ENCODE assay signal across 8 mouse cellular contexts in the genomic region with DNA sequence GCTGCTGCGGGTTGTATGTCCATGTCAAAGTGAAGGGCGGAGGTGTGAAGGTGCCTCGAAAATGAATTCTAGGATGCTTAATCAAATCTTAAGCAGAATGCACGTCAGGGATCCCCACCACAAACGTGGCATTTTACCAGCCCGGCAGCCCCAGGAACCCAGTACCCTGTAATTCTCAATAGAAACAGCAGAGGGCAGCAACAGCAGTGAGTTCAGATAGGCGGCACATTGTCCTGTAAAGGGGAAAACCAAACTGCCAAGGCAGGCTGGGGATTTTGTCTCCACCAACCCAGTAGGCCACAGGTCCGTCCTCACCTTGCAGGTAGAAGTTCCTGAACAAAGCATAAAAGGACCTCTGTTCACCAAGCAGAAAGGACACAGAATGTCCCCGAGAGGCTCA. TPM values are rescaled to one million over a fixed set of nuclear protein-coding genes. Genes with fewer than 3 reads are reported as not detected.
A peak's percentile ranks its signal among the peaks of the same experiment; 100 is the strongest.
DNase-seq lines count a peak whose midpoint lies in the region; TF ChIP-seq lines count a peak whose summit lies in the region.
"Had no signal": no experiment of that assay in that cellular context is flagged by ENCODE, and none has a peak within 500 bp of the region (broad histone marks: within the 10 kb centered on the region; RNA-seq: fewer than 3 reads in every experiment).

No protein-coding gene starts in this region.

- peaks cover 0 to 6% of the 10 kb centered on the region in 2 experiments; a peak in 1 of 4 replicates for H3K4me1 ChIP-seq in MEL (ENCODE audit: control insufficient read depth in 1 of 2, insufficient read depth in 2 of 2, low read length in 2 of 2)
- no peaks in the 10 kb centered on the region for H3K4me1 ChIP-seq in embryonic fibroblast, embryonic 13.5 days (ENCODE audit: control insufficient read depth, insufficient read depth, low read length)
- H3K4me1 ChIP-seq in megakaryocyte, embryonic 14.5 days, result peaks cover 72% of the 10 kb centered on the region

- H3K27me3 ChIP-seq in MEL (ENCODE audit: control insufficient read depth in 1 of 2, insufficient read depth in 2 of 2, low read length in 2 of 2), result no peaks in the 10 kb centered on the region; a peak in 1 of 4 replicates
- no peaks in the 10 kb centered on the region for H3K27me3 ChIP-seq in megakaryocyte, embryonic 14.5 days (replicated peaks)
- H3K27me3 ChIP-seq: neural tube, embryonic 13.5 days had no signal

- peak; percentile 86 for TF ChIP-seq RAD21 in MEL (IDR thresholded peaks at IDR 0.05; ENCODE audit: low read depth, low read length)

- peak overlapping the region; percentile 19 to 28; a peak in 3 of 4 replicates for H3K4me3 ChIP-seq in MEL (ENCODE audit: control insufficient read depth in 1 of 2, insufficient read depth in 1 of 2, low read depth in 2 of 2, low read length in 2 of 2)
- H3K4me3 ChIP-seq in embryonic fibroblast, embryonic 13.5 days (ENCODE audit: insufficient read depth, low read length), result no peak overlapping the region
- H3K4me3 ChIP-seq in megakaryocyte, embryonic 14.5 days (replicated peaks), result peak overlapping the region; percentile 47
- H3K4me3 ChIP-seq: neural tube, embryonic 13.5 days had no signal

- H3K36me3 ChIP-seq in MEL (ENCODE audit: control insufficient read depth in 1 of 2, insufficient read depth in 2 of 2, low read length in 2 of 2), result peaks cover 0 to 4% of the 10 kb centered on the region in 2 experiments; a peak in 2 of 4 replicates
- peaks cover 8% of the 10 kb centered on the region for H3K36me3 ChIP-seq in megakaryocyte, embryonic 14.5 days (replicated peaks; ENCODE audit: low read length)

- no peaks in the 10 kb centered on the region for H3K9me3 ChIP-seq in MEL (replicated peaks; ENCODE audit: insufficient read depth, low read length)
- H3K9me3 ChIP-seq in megakaryocyte, embryonic 14.5 days, result peaks cover 9% of the 10 kb centered on the region
- H3K9me3 ChIP-seq: neural tube, embryonic 13.5 days had no signal

- TF ChIP-seq EP300 in MEL (IDR thresholded peaks at IDR 0.05; ENCODE audit: low read depth in 1 of 2, low read length in 2 of 2), result no peak

- H3K79me2 ChIP-seq in MEL (ENCODE audit: control insufficient read depth, insufficient read depth, low read length, poor library complexity), result no peaks in the 10 kb centered on the region; the same call in 1 of the 2 replicates

- DNase-seq in MEL (ENCODE audit: low read depth, low spot score), result peak; percentile 85
- peak; percentile 71 to 82 for DNase-seq in adrenal gland, postnatal 36 days
- peak; percentile 75 to 88 for DNase-seq in heart, postnatal 14 days
- DNase-seq in left cerebral cortex, adult 18-20 months (ENCODE audit: low spot score in 2 of 2), result peak; percentile 84 to 85
- DNase-seq in spleen, adult 12 weeks (ENCODE audit: low spot score), result peak; percentile 46

- peak; percentile 72 to 91 (median 77) for TF ChIP-seq CTCF in MEL (IDR thresholded peaks at IDR 0.05 in 2 of 3, conservative IDR thresholded peaks at IDR 0.05 in 1 of 3; ENCODE audit: control insufficient read depth in 1 of 3, insufficient read depth in 1 of 3, low read depth in 2 of 3, low read length in 3 of 3, poor library complexity in 1 of 3, severe bottlenecking in 1 of 3)
- peak; percentile 35; the same call in 1 of the 2 replicates for TF ChIP-seq CTCF in embryonic fibroblast, embryonic 13.5 days (IDR thresholded peaks at IDR 0.05; ENCODE audit: borderline replicate concordance, insufficient read depth, low read length)

- TF ChIP-seq POLR2A in MEL (IDR thresholded peaks at IDR 0.05; ENCODE audit: control insufficient read depth in 1 of 2, insufficient read depth in 1 of 2, low read depth in 1 of 2, low read length in 2 of 2, poor library complexity in 1 of 2), result no peak
- TF ChIP-seq POLR2A in embryonic fibroblast, embryonic 13.5 days (IDR thresholded peaks at IDR 0.05; ENCODE audit: low read depth, low read length), result no peak

- intact Hi-C loops in heart, postnatal 14 days (cut with DNase I), result no loop called here

- no peak overlapping the region for H3K27ac ChIP-seq in MEL (ENCODE audit: control insufficient read depth, low read depth, low read length)
- no peak overlapping the region for H3K27ac ChIP-seq in embryonic fibroblast, embryonic 13.5 days (ENCODE audit: insufficient read depth, low read length)
- H3K27ac ChIP-seq: neural tube, embryonic 13.5 days had no signal

- H3K9ac ChIP-seq in MEL (ENCODE audit: control insufficient read depth, low read depth, low read length, poor library complexity, severe bottlenecking), result peak overlapping the region; percentile 51
- H3K9ac ChIP-seq: neural tube, embryonic 13.5 days had no signal

TF ChIP-seq in MEL, 35 proteins besides CTCF, POLR2A, EP300 and RAD21:
- no peak for TF ChIP-seq MEF2A (IDR thresholded peaks at IDR 0.05; ENCODE audit: extremely low read depth, insufficient replicate concordance, low read depth, low read length, poor library complexity, severe bottlenecking)
- no peak for TF ChIP-seq MAZ (IDR thresholded peaks at IDR 0.05; ENCODE audit: low read depth, low read length)
- peak; percentile 88 for TF ChIP-seq SMC3 (IDR thresholded peaks at IDR 0.05; ENCODE audit: low read depth, low read length)
- no peak for TF ChIP-seq USF2 (IDR thresholded peaks at IDR 0.05; ENCODE audit: borderline replicate concordance in 1 of 2, insufficient read depth in 1 of 2, low read depth in 1 of 2, low read length in 2 of 2)
- TF ChIP-seq JUND (IDR thresholded peaks at IDR 0.05; ENCODE audit: low read depth, low read length), result no peak
- peak; percentile 41; the same call in 1 of the 2 replicates for TF ChIP-seq ZNF384 (IDR thresholded peaks at IDR 0.05; ENCODE audit: low read depth, low read length)
- peak; percentile 82 for TF ChIP-seq ZC3H11A (IDR thresholded peaks at IDR 0.05; ENCODE audit: low read depth, low read length)
- no peak for TF ChIP-seq MYB (IDR thresholded peaks at IDR 0.05; ENCODE audit: low read depth, low read length)
- TF ChIP-seq GABPA (IDR thresholded peaks at IDR 0.05; ENCODE audit: low read depth, low read length), result no peak
- no peak for TF ChIP-seq ZKSCAN1 (IDR thresholded peaks at IDR 0.05; ENCODE audit: low read depth, low read length)
- TF ChIP-seq KAT2A (conservative IDR thresholded peaks at IDR 0.05; ENCODE audit: low read depth, low read length), result no peak
- TF ChIP-seq UBTF (IDR thresholded peaks at IDR 0.05; ENCODE audit: borderline replicate concordance, insufficient read depth, low read depth, low read length), result no peak
- peak; percentile 62; the same call in 1 of the 2 replicates for TF ChIP-seq MAX (IDR thresholded peaks at IDR 0.05; ENCODE audit: low read length)
- TF ChIP-seq RCOR1 (IDR thresholded peaks at IDR 0.05; ENCODE audit: low read depth, low read length), result no peak
- no peak for TF ChIP-seq E2F4 (IDR thresholded peaks at IDR 0.05; ENCODE audit: borderline replicate concordance, low read depth, low read length)
- TF ChIP-seq ELF1 (IDR thresholded peaks at IDR 0.05; ENCODE audit: low read depth, low read length), result 0 out of 2 replicates have a peak, but pooled peaks have one; percentile 6
- TF ChIP-seq CHD2 (IDR thresholded peaks at IDR 0.05; ENCODE audit: low read length), result no peak
- 0 out of 2 replicates have a peak, but pooled peaks have one; percentile 34 for TF ChIP-seq SIN3A (IDR thresholded peaks at IDR 0.05; ENCODE audit: low read length)
- no peak for TF ChIP-seq POLR2AphosphoS5 (IDR thresholded peaks at IDR 0.05; ENCODE audit: borderline replicate concordance, low read depth, low read length)
- no peak for TF ChIP-seq POLR2AphosphoS2 (IDR thresholded peaks at IDR 0.05; ENCODE audit: low read length)
- TF ChIP-seq CHD1 (IDR thresholded peaks at IDR 0.05; ENCODE audit: low read depth, low read length), result no peak
- peak; percentile 65; the same call in 1 of the 2 replicates for TF ChIP-seq MYC (IDR thresholded peaks at IDR 0.05; ENCODE audit: low read depth, low read length)
- no peak for TF ChIP-seq TAL1 (IDR thresholded peaks at IDR 0.05; ENCODE audit: low read length)
- no peak for TF ChIP-seq TCF12 (IDR thresholded peaks at IDR 0.05; ENCODE audit: low read depth, low read length)
- no peak for TF ChIP-seq TBP (IDR thresholded peaks at IDR 0.05; ENCODE audit: low read depth, low read length)
- no peak for TF ChIP-seq NELFE (IDR thresholded peaks at IDR 0.05; ENCODE audit: low read depth, low read length)
- TF ChIP-seq MXI1 (IDR thresholded peaks at IDR 0.05; ENCODE audit: low read depth, low read length), result no peak
- no peak for TF ChIP-seq NRF1 (IDR thresholded peaks at IDR 0.05; ENCODE audit: insufficient read depth, low read depth, low read length, poor library complexity, severe bottlenecking)
- TF ChIP-seq BHLHE40 (IDR thresholded peaks at IDR 0.05; ENCODE audit: borderline replicate concordance, low read depth, low read length), result no peak
- no peak for TF ChIP-seq ETS1 (IDR thresholded peaks at IDR 0.05; ENCODE audit: low read depth, low read length)
- TF ChIP-seq HCFC1 (IDR thresholded peaks at IDR 0.05; ENCODE audit: low read depth, low read length), result 0 out of 2 replicates have a peak, but pooled peaks have one; percentile 37
- TF ChIP-seq ZMIZ1 (IDR thresholded peaks at IDR 0.05; ENCODE audit: low read depth, low read length), result no peak
- TF ChIP-seq USF1 (IDR thresholded peaks at IDR 0.05; ENCODE audit: low read depth, low read length), result no peak
- no peak for TF ChIP-seq MAFK (IDR thresholded peaks at IDR 0.05; ENCODE audit: borderline replicate concordance, low read depth, low read length)
- TF ChIP-seq GATA1 (IDR thresholded peaks at IDR 0.05; ENCODE audit: low read depth, low read length), result no peak

RNA-seq across cellular contexts. Expression of a gene that starts 2.0 kb away (rescaled TPM):
- 11.6 and 12.0 TPM in 2 replicates for total RNA-seq in MEL (2012; rRNA removed)
- 10 to 100 TPM in 1 of 2 experiments, not detected in 1; 29.4 TPM for polyA plus RNA-seq in MEL (2012; ENCODE audit: insufficient read depth in 1 of 2, insufficient read length in 2 of 2, low read depth in 1 of 2, low replicate concordance in 2 of 2, missing spikeins in 1 of 2)
- total RNA-seq in adrenal gland, postnatal 36 days (2021), result 10 to 100 TPM; 16.7 to 17.9 TPM
- 26.3 and 26.8 TPM in 2 replicates for polyA plus RNA-seq in embryonic fibroblast, embryonic 13.5 days (2011; ENCODE audit: insufficient read length, low read depth, missing spikeins)
- 10 to 100 TPM; 29.7 to 35.3 TPM for total RNA-seq in heart, postnatal 14 days (2021)
- total RNA-seq in left cerebral cortex, adult 18-20 months (2021), result 10 to 100 TPM; 27.6 to 28.2 TPM
- polyA plus RNA-seq in megakaryocyte, embryonic 14.5 days (2012; ENCODE audit: insufficient read depth, low replicate concordance), result 2.7 and 6.9 TPM in 2 replicates
